Mouse (Mus musculus) ES-E14 (cell line): ENCODE data around the gene Nav2. TPM values are rescaled to one million over a fixed set of nuclear protein-coding genes. Genes with fewer than 3 reads are reported as not detected.

Source experiments
- DNase-seq: peaks from one replicate; pipeline ENCODE4 v3.0.0-alpha.2; 2013; ENCODE audit warnings: low read depth, low spot score
- H3K27ac ChIP-seq: 2 replicates; pipeline ENCODE4 v1.5.1; 2012; ENCODE audit warnings: low read depth, mild to moderate bottlenecking, low read length, moderate library complexity, mixed read lengths; ENCODE audit not compliant: poor library complexity, insufficient read depth, severe bottlenecking
- H3K36me3 ChIP-seq: 2 replicates; pipeline ENCODE4 v1.6.1; 2012; ENCODE audit warnings: mild to moderate bottlenecking, low read length, moderate library complexity, mixed read lengths; ENCODE audit not compliant: control insufficient read depth, poor library complexity, insufficient read depth, severe bottlenecking
- H3K4me1 ChIP-seq, 2 experiments: fragments of 150-350 bp in 1 of 2; sonication (generic) in 1 of 2; 2 replicates each; pipeline ENCODE4 v1.6.1; 2012; ENCODE audit warnings: low read length in 2 of 2, mild to moderate bottlenecking in 1 of 2, mixed read lengths in 1 of 2; ENCODE audit not compliant: control insufficient read depth in 2 of 2, insufficient read depth in 2 of 2, poor library complexity in 1 of 2
- H3K4me3 ChIP-seq, 2 experiments: fragments of 150-350 bp in 1 of 2; sonication (generic) in 1 of 2; 2 replicates each; pipeline ENCODE4 v1.5.1; 2012; ENCODE audit warnings: low read length in 2 of 2, low read depth in 1 of 2, mild to moderate bottlenecking in 1 of 2, mixed read lengths in 1 of 2; ENCODE audit not compliant: insufficient read depth in 1 of 2, poor library complexity in 1 of 2, severe bottlenecking in 1 of 2
- H3K9ac ChIP-seq: 2 replicates; pipeline ENCODE4 v1.6.1; 2012; ENCODE audit warnings: low read depth, mild to moderate bottlenecking, low read length, mixed read lengths; ENCODE audit not compliant: poor library complexity, insufficient read depth, severe bottlenecking
- H3K9me3 ChIP-seq: fragments of 150-350 bp; sonication (generic); 2 replicates; pipeline ENCODE4 v1.6.1; 2012; ENCODE audit warnings: low read depth, mild to moderate bottlenecking, low read length; ENCODE audit not compliant: control insufficient read depth, insufficient read depth
- CHD2 ChIP-seq: IDR thresholded peaks from 2 replicates; pipeline ENCODE4 v1.6.1; 2014; ENCODE audit warnings: mild to moderate bottlenecking, low read depth, low read length, inconsistent platforms
- HCFC1 ChIP-seq: IDR thresholded peaks from 2 replicates; pipeline ENCODE4 v1.6.1; 2012; ENCODE audit warnings: low read length, inconsistent platforms, borderline replicate concordance; ENCODE audit not compliant: insufficient read depth
- MAFK ChIP-seq: IDR thresholded peaks from 2 replicates; pipeline ENCODE4 v1.6.1; 2014; ENCODE audit warnings: mild to moderate bottlenecking, low read depth, low read length, inconsistent platforms; ENCODE audit not compliant: insufficient read depth
- ZC3H11A ChIP-seq: IDR thresholded peaks from 2 replicates; pipeline ENCODE4 v1.6.1; 2012; ENCODE audit warnings: low read depth, mild to moderate bottlenecking, inconsistent platforms, low read length, borderline replicate concordance
- ZNF384 ChIP-seq: IDR thresholded peaks from 2 replicates; pipeline ENCODE4 v1.6.1; 2012; ENCODE audit warnings: low read depth, low read length, inconsistent platforms
- in situ Hi-C, 2 experiments: fragments of 600-800 bp; cut with MboI; formaldehyde crosslinking; loops; one replicate each; pipeline ENCODE4 v1.15.1; 2025; ENCODE audit warnings: low sequenced_read_pairs in 2 of 2, inconsistent platforms in 1 of 2; ENCODE audit not compliant: unreplicated experiment in 2 of 2
- total RNA-seq: library from RNA; depleted of rRNA; stranded (reverse); fragments of 300-350 nt; gene quantifications from 2 replicates; pipeline ENCODE4 v1.2.3, GENCODE M21; 2012

Gene Nav2
- total RNA-seq, 1 experiment = 18.2 TPM

GRCm38 (mm10) chr7:49248333-49249086 is 340.0 kb downstream of the Nav2 start:
- no peak overlapping the region for H3K27ac ChIP-seq
- no peak for DNase-seq
- H3K9me3 ChIP-seq = no peaks in the 10 kb centered on the region
- H3K4me1 ChIP-seq = peaks cover 0 to 6% of the 10 kb centered on the region in 2 experiments; a peak in 1 of 4 replicates
- in situ Hi-C loops = no loop called here
- TF ChIP-seq CHD2 (no peak), ZC3H11A (no peak), ZNF384 (no peak), MAFK (no peak), HCFC1 (no peak)
- no peaks in the 10 kb centered on the region for H3K36me3 ChIP-seq
- no peak overlapping the region for H3K4me3 ChIP-seq
- no peak overlapping the region for H3K9ac ChIP-seq

- DNase-seq = no peak
- H3K4me1 ChIP-seq = peaks cover 0 to 6% of the 10 kb centered on the region in 2 experiments; a peak in 1 of 4 replicates
- TF ChIP-seq HCFC1 = no peak
- TF ChIP-seq MAFK = no peak
- TF ChIP-seq CHD2 = no peak
- no peak for TF ChIP-seq ZC3H11A
- no peak for TF ChIP-seq ZNF384
- in situ Hi-C loops = no loop called here
- H3K4me3 ChIP-seq = no peak overlapping the region
- H3K9ac ChIP-seq = no peak overlapping the region
- H3K27ac ChIP-seq = no peak overlapping the region
- no peaks in the 10 kb centered on the region for H3K9me3 ChIP-seq
- no peaks in the 10 kb centered on the region for H3K36me3 ChIP-seq
Measured at GRCm38 (mm10) chr7:49249462-49249861, 340.9 kb downstream of the Nav2 start.

- Histone ChIP-seq H3K36me3 (no peaks in the 10 kb centered on the region), H3K4me1 (peaks cover 0 to 6% of the 10 kb centered on the region in 2 experiments; a peak in 1 of 4 replicates)
- peak; percentile 79 for DNase-seq
Measured at GRCm38 (mm10) chr7:49249996-49250395, 341.5 kb downstream of the Nav2 start.

GRCm38 (mm10) chr7:49250581-49251307 is 342.2 kb downstream of the Nav2 start:
- Histone ChIP-seq H3K9me3 (no peaks in the 10 kb centered on the region), H3K4me1 (peaks cover 0 to 6% of the 10 kb centered on the region in 2 experiments; a peak in 1 of 4 replicates), H3K36me3 (no peaks in the 10 kb centered on the region), H3K9ac (no peak overlapping the region), H3K27ac (no peak overlapping the region), H3K4me3 (no peak overlapping the region)
- no peak for TF ChIP-seq ZNF384
- TF ChIP-seq CHD2 = no peak
- no peak for TF ChIP-seq ZC3H11A
- no peak for TF ChIP-seq MAFK
- TF ChIP-seq HCFC1 = no peak
- in situ Hi-C loops = no loop called here
- no peak for DNase-seq

More at GRCm38 (mm10) chr7:49249996-49250395, 341.5 kb downstream of the Nav2 start:
- Histone ChIP-seq H3K9ac (no peak overlapping the region), H3K27ac (no peak overlapping the region), H3K4me3 (no peak overlapping the region), H3K9me3 (no peaks in the 10 kb centered on the region)
- TF ChIP-seq CHD2 (no peak), MAFK (no peak), HCFC1 (no peak), ZC3H11A (no peak), ZNF384 (no peak)
- in situ Hi-C loops = no loop called here
